Mouse (Mus musculus) embryonic facial prominence, embryonic 14.5 days (tissue): ENCODE data around the gene Rabl3. TPM values are rescaled to one million over a fixed set of nuclear protein-coding genes. Genes with fewer than 3 reads are reported as not detected.
A peak's percentile ranks its signal among the peaks of the same experiment; 100 is the strongest.

Experiments
- ATAC-seq: fragments of 200-750 bp; cut with Nextera tagmentation; 2 replicates; pipeline ENCODE4 v1.8.0; 2017; ENCODE audit warnings: low read depth, moderate number of reproducible peaks, moderate TSS enrichment
- DNase-seq: peaks from one replicate; pipeline ENCODE4 v3.0.0-alpha.2; 2015; ENCODE audit warnings: low spot score
- H3K27ac ChIP-seq: fragments of 300-500 bp; sonication (generic); replicated peaks from 2 replicates; pipeline ENCODE4 v1.5.1; 2014; ENCODE audit warnings: low read depth, mild to moderate bottlenecking, low read length, moderate library complexity
- H3K27me3 ChIP-seq: fragments of 300-500 bp; sonication (generic); replicated peaks from 2 replicates; pipeline ENCODE4 v1.6.1; 2014; ENCODE audit warnings: low read length; ENCODE audit not compliant: control insufficient read depth, insufficient read depth
- H3K36me3 ChIP-seq: fragments of 300-500 bp; sonication (generic); 2 replicates; pipeline ENCODE4 v1.6.1; 2014; ENCODE audit warnings: low read length, mixed read lengths; ENCODE audit not compliant: control insufficient read depth, insufficient read depth
- H3K4me1 ChIP-seq: fragments of 300-500 bp; sonication (generic); 2 replicates; pipeline ENCODE4 v1.6.1; 2014; ENCODE audit warnings: antibody characterized with exemption, low read length; ENCODE audit not compliant: control insufficient read depth, insufficient read depth
- H3K4me2 ChIP-seq: fragments of 300-500 bp; sonication (generic); 2 replicates; pipeline ENCODE4 v1.6.1; 2014; ENCODE audit warnings: low read depth, mild to moderate bottlenecking, low read length, moderate library complexity, mixed read lengths
- H3K4me3 ChIP-seq: fragments of 300-500 bp; sonication (generic); 2 replicates; pipeline ENCODE4 v1.5.1; 2014; ENCODE audit warnings: low read depth, mild to moderate bottlenecking, low read length
- H3K9ac ChIP-seq: fragments of 300-500 bp; sonication (generic); 2 replicates; pipeline ENCODE4 v1.6.1; 2014; ENCODE audit warnings: low read depth, mild to moderate bottlenecking, low read length, moderate library complexity, mixed read lengths
- H3K9me3 ChIP-seq: fragments of 300-500 bp; sonication (generic); 2 replicates; pipeline ENCODE4 v1.6.1; 2016; ENCODE audit warnings: low read length; ENCODE audit not compliant: control insufficient read depth
- WGBS: fragments of 180-500 bp; shearing (Covaris S2); extraction: QIAGEN DNeasy Blood & Tissue Kit; methylation state at CpG from one replicate; pipeline ENCODE4 v1.1.7; 2014; 5-methylcytosine and 5-hydroxymethylcytosine counted together
- polyA plus RNA-seq: library from polyadenylated mRNA; unstranded; fragments of >200 nt; fragmentation: Nextera tagmentation; extraction: Ambion mirVana; gene quantifications from 2 replicates; pipeline ENCODE4 v1.2.1, GENCODE M21; 2014

The Rabl3 gene
- 21.0 and 26.6 TPM in 2 replicates for polyA plus RNA-seq

DNA sequence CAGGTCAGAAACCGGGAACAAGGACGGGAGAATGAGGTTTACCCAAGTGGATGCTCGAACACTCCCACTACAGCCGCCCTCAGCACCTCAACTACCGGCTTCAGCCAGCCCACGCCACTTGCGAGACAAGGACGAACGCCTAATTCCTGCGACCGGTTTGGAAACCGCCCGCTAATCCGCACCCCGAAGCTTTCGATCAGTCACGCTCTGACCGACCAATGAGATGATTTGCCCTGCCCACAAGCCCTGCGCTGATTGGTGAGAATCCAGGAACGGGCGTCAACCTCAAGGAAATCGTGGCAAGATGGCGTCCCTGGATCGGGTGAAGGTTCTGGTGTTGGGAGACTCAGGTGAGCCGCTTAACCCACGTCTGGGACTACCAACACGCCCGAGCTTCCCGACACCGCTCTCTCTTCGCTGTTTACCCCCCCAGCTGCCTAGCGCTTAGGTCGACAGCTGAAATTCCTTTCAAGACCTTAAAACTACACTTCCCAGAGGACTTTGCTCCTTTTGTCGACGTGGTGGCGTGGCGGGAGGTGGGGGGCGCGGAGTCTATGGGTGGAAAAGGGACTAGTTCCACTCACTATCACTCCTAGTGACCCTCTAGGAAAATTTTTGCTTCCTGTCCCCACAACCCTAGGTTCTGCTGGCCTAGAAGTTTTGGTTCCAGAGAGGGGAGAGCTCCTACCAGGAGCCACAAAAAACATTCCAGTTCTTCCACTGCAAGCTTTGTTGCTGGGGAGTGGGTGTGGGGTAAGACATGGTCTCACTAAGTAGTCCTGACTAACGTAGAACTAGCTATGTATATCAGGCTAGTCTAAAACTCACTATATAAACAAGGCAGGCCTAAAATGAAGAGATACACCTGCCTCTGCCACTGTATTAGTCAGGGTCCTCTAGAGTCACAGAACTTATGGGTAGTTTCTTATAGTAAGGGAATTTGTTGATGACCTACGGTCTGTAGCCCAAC lies at the start of gene Rabl3, which contains the start of gene Gtf2e1:
Gene Rabl3, plus strand, starts transcription at position 275 of the 970 bp plus-strand sequence.
Gene Gtf2e1, minus strand, starts transcription at position 179 of the 970 bp plus-strand sequence.
- H3K9ac ChIP-seq = peak within 1 kb of the TSS; percentile 82
- peak within 1 kb of the TSS; percentile 64 for H3K4me3 ChIP-seq
- ATAC-seq (peak; percentile 99), DNase-seq (peak; percentile 99)
- H3K9me3 ChIP-seq = no peaks in the 10 kb centered on the region
- peaks cover 6% of the 10 kb centered on the region; the same call in 1 of the 2 replicates for H3K4me1 ChIP-seq
- peak within 1 kb of the TSS; percentile 94 for H3K27ac ChIP-seq
- WGBS = 2% methylated on average over 41 of the region's 41 CpGs
- peak within 1 kb of the TSS; percentile 66 for H3K4me2 ChIP-seq
- H3K36me3 ChIP-seq = peaks cover 29% of the 10 kb centered on the region
- no peaks in the 10 kb centered on the region for H3K27me3 ChIP-seq

- no peaks in the 10 kb centered on the region for H3K36me3 ChIP-seq
- H3K4me1 ChIP-seq = no peaks in the 10 kb centered on the region
- ATAC-seq = no peak
- H3K27me3 ChIP-seq = no peaks in the 10 kb centered on the region
- DNase-seq = no peak
- 81% methylated on average over 6 of the region's 6 CpGs for WGBS
- no peak overlapping the region for H3K4me3 ChIP-seq
- no peak overlapping the region for H3K9ac ChIP-seq
- no peak overlapping the region for H3K27ac ChIP-seq
- no peaks in the 10 kb centered on the region for H3K9me3 ChIP-seq
- no peak overlapping the region for H3K4me2 ChIP-seq
Measured at GRCm38 (mm10) chr16:37495017-37495416, 44.7 kb upstream of the Rabl3 start.

- no peak for ATAC-seq
- H3K9me3 ChIP-seq = no peaks in the 10 kb centered on the region
- H3K27me3 ChIP-seq = no peaks in the 10 kb centered on the region
- H3K4me3 ChIP-seq = no peak overlapping the region
- 63% methylated on average over 9 of the region's 9 CpGs for WGBS
- no peaks in the 10 kb centered on the region for H3K36me3 ChIP-seq
- no peak overlapping the region for H3K9ac ChIP-seq
- H3K27ac ChIP-seq = no peak overlapping the region
- H3K4me2 ChIP-seq = no peak overlapping the region
- DNase-seq = peak; percentile 13
- no peaks in the 10 kb centered on the region for H3K4me1 ChIP-seq
Measured at GRCm38 (mm10) chr16:37498581-37498980, 41.1 kb upstream of the Rabl3 start.

DNA sequence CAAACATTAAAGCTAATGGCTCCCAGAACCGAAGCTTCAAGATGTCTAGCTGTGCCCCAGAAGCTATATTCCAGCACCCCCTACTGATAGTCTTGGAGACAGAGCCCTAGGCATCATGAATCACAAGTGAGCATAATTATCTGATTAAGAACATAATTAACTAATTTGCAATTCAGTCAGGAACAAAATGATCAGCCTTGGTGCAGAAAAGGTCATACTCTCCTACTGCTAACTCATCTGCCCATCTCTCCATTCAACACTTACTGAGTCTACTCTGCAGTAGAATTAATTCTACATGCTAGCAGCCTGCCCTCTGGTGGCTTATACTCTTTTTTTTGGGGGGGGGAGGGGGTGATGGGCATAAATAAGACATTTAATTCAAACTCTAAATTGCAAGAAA lies 35.2 kb upstream of the Rabl3 start:
- DNase-seq (no peak), ATAC-seq (no peak)
- no peaks in the 10 kb centered on the region for H3K9me3 ChIP-seq
- no peaks in the 10 kb centered on the region for H3K27me3 ChIP-seq
- no peak overlapping the region for H3K4me3 ChIP-seq
- H3K4me2 ChIP-seq = no peak overlapping the region
- WGBS = 70% methylated on average over 1 of the region's 1 CpGs
- H3K36me3 ChIP-seq = no peaks in the 10 kb centered on the region
- H3K9ac ChIP-seq = no peak overlapping the region
- H3K27ac ChIP-seq = no peak overlapping the region
- no peaks in the 10 kb centered on the region for H3K4me1 ChIP-seq

DNA sequence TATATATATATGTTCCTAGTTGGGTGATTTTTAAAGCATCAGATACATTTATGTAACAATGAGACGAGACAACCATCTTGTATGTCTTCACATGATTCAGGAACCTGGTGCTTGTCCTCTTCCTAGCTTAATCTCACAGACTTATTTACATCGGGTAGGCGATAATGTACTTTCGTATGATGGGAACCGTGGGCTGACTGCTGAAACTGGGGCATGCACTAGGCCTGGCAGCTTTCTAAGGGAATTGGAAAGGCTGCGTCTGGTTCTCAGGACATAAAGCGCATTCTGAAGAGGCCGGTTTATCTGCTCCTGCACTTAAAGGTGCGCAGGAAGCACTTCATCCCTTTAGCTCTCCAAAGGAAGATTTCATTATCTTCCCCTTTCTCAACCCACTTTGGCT lies 32.9 kb upstream of the Rabl3 start:
- Histone ChIP-seq H3K9me3 (no peaks in the 10 kb centered on the region), H3K27ac (no peak overlapping the region), H3K4me3 (no peak overlapping the region), H3K36me3 (peaks cover 19% of the 10 kb centered on the region; the same call in 1 of the 2 replicates), H3K4me2 (no peak overlapping the region), H3K27me3 (no peaks in the 10 kb centered on the region), H3K4me1 (no peaks in the 10 kb centered on the region), H3K9ac (no peak overlapping the region)
- DNase-seq = no peak
- WGBS = 91% methylated on average over 9 of the region's 9 CpGs
- ATAC-seq = no peak

DNA sequence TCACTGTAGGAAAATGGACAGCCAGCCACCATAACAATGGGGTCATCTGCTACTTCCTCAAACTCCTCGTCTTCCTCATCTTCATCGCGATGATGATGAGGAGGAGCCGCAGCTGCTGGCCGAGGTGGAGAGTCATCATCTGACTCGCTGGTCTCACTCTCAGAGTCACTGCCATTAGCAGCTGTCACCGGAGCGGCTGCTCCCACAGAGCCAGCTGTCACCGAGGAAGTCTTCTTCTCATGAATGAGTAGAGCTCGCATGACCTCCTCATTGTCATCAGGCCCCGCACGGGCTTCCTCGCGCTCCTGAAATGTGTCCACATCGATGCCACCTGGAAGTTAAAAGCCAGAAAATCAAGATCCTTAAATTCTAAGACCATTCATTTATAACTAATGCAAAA lies 28.2 kb upstream of the Rabl3 start:
- no peak overlapping the region for H3K27ac ChIP-seq
- no peak overlapping the region for H3K4me2 ChIP-seq
- 92% methylated on average over 15 of the region's 15 CpGs for WGBS
- no peaks in the 10 kb centered on the region for H3K27me3 ChIP-seq
- H3K36me3 ChIP-seq = peaks cover 46% of the 10 kb centered on the region
- no peak overlapping the region for H3K9ac ChIP-seq
- H3K9me3 ChIP-seq = no peaks in the 10 kb centered on the region
- ATAC-seq (no peak), DNase-seq (peak; percentile 23)
- H3K4me3 ChIP-seq = no peak overlapping the region
- H3K4me1 ChIP-seq = no peaks in the 10 kb centered on the region

DNA sequence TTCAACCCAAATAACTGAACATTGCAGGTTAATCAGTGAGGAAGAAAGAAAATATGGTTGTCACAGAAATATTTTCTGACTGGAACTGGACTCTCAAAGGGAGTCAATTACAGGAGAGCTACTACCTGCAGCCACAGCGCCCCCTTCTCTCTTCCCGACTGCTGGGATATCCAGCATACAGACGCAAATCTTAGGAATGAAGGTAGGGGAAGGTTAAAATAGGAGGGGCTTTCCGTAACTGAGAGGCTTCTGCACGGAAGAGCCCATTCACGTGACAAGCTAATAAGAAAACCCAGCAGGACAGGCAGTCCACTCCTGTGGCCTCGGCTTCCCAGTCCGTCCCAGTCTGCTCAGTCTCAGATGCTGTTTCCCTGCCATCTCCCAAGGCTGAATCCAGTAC lies 25.0 kb upstream of the Rabl3 start:
- no peak for DNase-seq
- no peak for ATAC-seq
- H3K27me3 ChIP-seq = no peaks in the 10 kb centered on the region
- H3K9me3 ChIP-seq = no peaks in the 10 kb centered on the region
- no peak overlapping the region for H3K27ac ChIP-seq
- peaks cover 49% of the 10 kb centered on the region for H3K36me3 ChIP-seq
- no peak overlapping the region for H3K4me2 ChIP-seq
- WGBS = 87% methylated on average over 8 of the region's 8 CpGs
- H3K9ac ChIP-seq = no peak overlapping the region
- no peak overlapping the region for H3K4me3 ChIP-seq
- no peaks in the 10 kb centered on the region for H3K4me1 ChIP-seq

DNA sequence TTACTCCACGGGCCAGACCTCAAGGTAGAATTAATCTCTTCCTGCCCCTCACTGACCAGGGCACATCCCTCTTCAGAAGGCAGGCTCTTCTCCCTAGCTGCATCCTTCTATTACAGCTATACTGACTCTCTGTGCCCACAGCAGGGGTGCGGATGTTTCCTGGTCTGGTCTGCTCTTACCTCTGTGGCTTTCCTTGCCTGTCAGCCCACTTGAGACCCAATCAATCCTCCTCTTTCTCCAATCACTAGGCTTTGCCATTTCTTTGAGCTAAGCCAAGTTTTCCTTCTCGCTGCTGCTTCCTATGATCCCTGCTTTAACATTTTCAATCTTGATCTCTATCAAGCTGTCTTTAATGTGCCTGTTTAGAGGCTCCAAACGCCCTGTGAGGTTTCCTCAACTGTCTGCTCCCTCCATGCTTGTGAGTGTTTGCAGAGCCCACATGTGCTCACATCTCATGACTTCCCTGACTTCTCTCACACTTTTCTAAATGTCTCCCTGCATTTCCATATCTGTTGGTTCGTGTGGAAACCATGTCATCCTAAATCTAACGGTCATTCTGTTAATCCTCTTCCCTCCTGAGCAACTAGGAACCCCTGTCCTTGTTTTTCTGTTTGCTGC lies 23.2 kb upstream of the Rabl3 start:
- no peaks in the 10 kb centered on the region for H3K9me3 ChIP-seq
- H3K4me3 ChIP-seq = no peak overlapping the region
- H3K9ac ChIP-seq = no peak overlapping the region
- H3K4me2 ChIP-seq = no peak overlapping the region
- no peak overlapping the region for H3K27ac ChIP-seq
- no peaks in the 10 kb centered on the region for H3K4me1 ChIP-seq
- 85% methylated on average over 6 of the region's 6 CpGs for WGBS
- peaks cover 49% of the 10 kb centered on the region for H3K36me3 ChIP-seq
- no peaks in the 10 kb centered on the region for H3K27me3 ChIP-seq
- ATAC-seq = no peak
- no peak for DNase-seq
